Mouse (Mus musculus) stomach, embryonic 14.5 days (tissue): Measurements from ENCODE around the gene Slc22a14. TPM values are rescaled to one million over a fixed set of nuclear protein-coding genes. Genes with fewer than 3 reads are reported as not detected.

Experiments
- ATAC-seq: fragments of 200-750 bp; cut with Nextera tagmentation; 2 replicates; pipeline ENCODE4 v1.8.0; 2017; ENCODE audit warnings: low read depth, moderate TSS enrichment; ENCODE audit not compliant: insufficient number of reproducible peaks, insufficient read depth, low FRiP score
- H3K27ac ChIP-seq: fragments of 300-500 bp; sonication (generic); 2 replicates; pipeline ENCODE4 v1.5.1; 2014; ENCODE audit warnings: mild to moderate bottlenecking, low read length, moderate library complexity, mixed read lengths
- H3K27me3 ChIP-seq: fragments of 300-500 bp; sonication (generic); 2 replicates; pipeline ENCODE4 v1.6.1; 2014; ENCODE audit warnings: low read length, control low read depth, mixed read lengths; ENCODE audit not compliant: control insufficient read depth, insufficient read depth
- H3K36me3 ChIP-seq: fragments of 300-500 bp; sonication (generic); 2 replicates; pipeline ENCODE4 v1.6.1; 2014; ENCODE audit warnings: mild to moderate bottlenecking, control low read depth, low read length, moderate library complexity, mixed read lengths; ENCODE audit not compliant: control insufficient read depth, insufficient read depth
- H3K4me1 ChIP-seq: fragments of 300-500 bp; sonication (generic); 2 replicates; pipeline ENCODE4 v1.6.1; 2014; ENCODE audit warnings: low read length, control low read depth, mixed read lengths; ENCODE audit not compliant: control insufficient read depth, insufficient read depth
- H3K4me2 ChIP-seq: fragments of 300-500 bp; sonication (generic); replicated peaks from 2 replicates; pipeline ENCODE4 v1.6.1; 2014; ENCODE audit warnings: low read depth, low read length, control low read depth
- H3K4me3 ChIP-seq: fragments of 300-500 bp; sonication (generic); 2 replicates; pipeline ENCODE4 v1.5.1; 2014; ENCODE audit warnings: low read depth, low read length, control low read depth
- H3K9ac ChIP-seq: fragments of 300-500 bp; sonication (generic); replicated peaks from 2 replicates; pipeline ENCODE4 v1.6.1; 2014; ENCODE audit warnings: low read depth, mild to moderate bottlenecking, control low read depth, low read length, moderate library complexity, mixed read lengths
- H3K9me3 ChIP-seq: fragments of 300-500 bp; sonication (generic); 2 replicates; pipeline ENCODE4 v1.6.1; 2016; ENCODE audit warnings: low read depth, low read length, control low read depth; ENCODE audit not compliant: control insufficient read depth
- WGBS: fragments of 180-500 bp; shearing (Covaris S2); extraction: QIAGEN DNeasy Blood & Tissue Kit; methylation state at CpG from one replicate; pipeline ENCODE4 v1.1.7; 2014; 5-methylcytosine and 5-hydroxymethylcytosine counted together
- polyA plus RNA-seq: library from polyadenylated mRNA; unstranded; fragments of >200 nt; fragmentation: Nextera tagmentation; extraction: Ambion mirVana; gene quantifications from 2 replicates; pipeline ENCODE4 v1.2.1, GENCODE M21; 2014

Gene Slc22a14
- polyA plus RNA-seq, 1 experiment from 2014 or later, result not detected

- no peak overlapping the region for H3K4me2 ChIP-seq
- 92% methylated on average over 3 of the region's 3 CpGs for WGBS
Measured at GRCm38 (mm10) chr9:119338350-119338749, 27.0 kb downstream of the Slc22a14 start.

GRCm38 (mm10) chr9:119337842-119338241, 27.5 kb downstream of the Slc22a14 start:
- Histone ChIP-seq H3K4me2 (no peak overlapping the region), H3K27ac (no peak overlapping the region), H3K9ac (no peak overlapping the region), H3K36me3 (peaks cover 10% of the 10 kb centered on the region; the same call in 1 of the 2 replicates), H3K4me1 (peaks cover 19% of the 10 kb centered on the region), H3K27me3 (no peaks in the 10 kb centered on the region), H3K4me3 (no peak overlapping the region), H3K9me3 (no peaks in the 10 kb centered on the region)
- 94% methylated on average over 14 of the region's 14 CpGs for WGBS
- ATAC-seq, result no peak

More at GRCm38 (mm10) chr9:119338350-119338749, 27.0 kb downstream of the Slc22a14 start:
- Histone ChIP-seq H3K9me3 (no peaks in the 10 kb centered on the region), H3K36me3 (peaks cover 12% of the 10 kb centered on the region), H3K27me3 (no peaks in the 10 kb centered on the region), H3K27ac (no peak overlapping the region), H3K9ac (no peak overlapping the region), H3K4me1 (peaks cover 19% of the 10 kb centered on the region), H3K4me3 (no peak overlapping the region)
- no peak for ATAC-seq

- Histone ChIP-seq H3K4me2 (no peak overlapping the region), H3K9ac (no peak overlapping the region), H3K36me3 (peaks cover 10% of the 10 kb centered on the region; the same call in 1 of the 2 replicates), H3K4me1 (0 out of 2 replicates have a peak, but pooled peaks cover 13% of the 10 kb centered on the region), H3K9me3 (no peaks in the 10 kb centered on the region), H3K4me3 (no peak overlapping the region), H3K27ac (no peak overlapping the region), H3K27me3 (no peaks in the 10 kb centered on the region)
- ATAC-seq, result no peak
- WGBS, result 75% methylated on average over 4 of the region's 4 CpGs
Measured at GRCm38 (mm10) chr9:119335571-119335970, 29.8 kb downstream of the Slc22a14 start.

- H3K9ac ChIP-seq, result no peak overlapping the region
- no peak overlapping the region for H3K27ac ChIP-seq
- H3K4me3 ChIP-seq, result no peak overlapping the region
- no peak overlapping the region for H3K4me2 ChIP-seq
- no peaks in the 10 kb centered on the region for H3K27me3 ChIP-seq
- H3K4me1 ChIP-seq, result 0 out of 2 replicates have a peak, but pooled peaks cover 8% of the 10 kb centered on the region
- WGBS, result 89% methylated on average over 2 of the region's 2 CpGs
- no peaks in the 10 kb centered on the region for H3K9me3 ChIP-seq
- peaks cover 10% of the 10 kb centered on the region; the same call in 1 of the 2 replicates for H3K36me3 ChIP-seq
- no peak for ATAC-seq
Measured at GRCm38 (mm10) chr9:119334834-119335233, 30.5 kb downstream of the Slc22a14 start.

GRCm38 (mm10) chr9:119334324-119334723, 31.0 kb downstream of the Slc22a14 start:
- ATAC-seq, result no peak
- Histone ChIP-seq H3K36me3 (peaks cover 10% of the 10 kb centered on the region; the same call in 1 of the 2 replicates), H3K27me3 (no peaks in the 10 kb centered on the region), H3K27ac (no peak overlapping the region), H3K4me2 (no peak overlapping the region), H3K4me1 (0 out of 2 replicates have a peak, but pooled peaks cover 6% of the 10 kb centered on the region), H3K4me3 (no peak overlapping the region), H3K9me3 (no peaks in the 10 kb centered on the region), H3K9ac (0 out of 2 replicates have a peak overlapping the region, but pooled peaks have one; percentile 14)
- WGBS, result 44% methylated on average over 10 of the region's 10 CpGs

- no peak overlapping the region for H3K9ac ChIP-seq
- no peak overlapping the region for H3K4me3 ChIP-seq
- no peaks in the 10 kb centered on the region for H3K27me3 ChIP-seq
- 87% methylated on average over 15 of the region's 15 CpGs for WGBS
- no peaks in the 10 kb centered on the region for H3K9me3 ChIP-seq
- H3K27ac ChIP-seq, result no peak overlapping the region
- H3K4me2 ChIP-seq, result no peak overlapping the region
- 0 out of 2 replicates have a peak, but pooled peaks cover 3% of the 10 kb centered on the region for H3K4me1 ChIP-seq
- ATAC-seq, result no peak
- H3K36me3 ChIP-seq, result no peaks in the 10 kb centered on the region
Measured at GRCm38 (mm10) chr9:119330186-119330963, 35.0 kb downstream of the Slc22a14 start.

- Histone ChIP-seq H3K4me3 (no peak overlapping the region), H3K9me3 (no peaks in the 10 kb centered on the region), H3K27me3 (no peaks in the 10 kb centered on the region), H3K4me1 (no peaks in the 10 kb centered on the region), H3K4me2 (no peak overlapping the region), H3K36me3 (no peaks in the 10 kb centered on the region), H3K27ac (no peak overlapping the region), H3K9ac (no peak overlapping the region)
- WGBS, result 79% methylated on average over 3 of the region's 3 CpGs
- ATAC-seq, result no peak
Measured at GRCm38 (mm10) chr9:119328488-119328887, 36.9 kb downstream of the Slc22a14 start.

- Histone ChIP-seq H3K36me3 (no peaks in the 10 kb centered on the region), H3K4me1 (peaks cover 5% of the 10 kb centered on the region; the same call in 1 of the 2 replicates), H3K4me2 (no peak overlapping the region), H3K9me3 (no peaks in the 10 kb centered on the region), H3K27me3 (no peaks in the 10 kb centered on the region), H3K27ac (no peak overlapping the region), H3K9ac (no peak overlapping the region), H3K4me3 (no peak overlapping the region)
- ATAC-seq, result no peak
- WGBS, result 71% methylated on average over 1 of the region's 1 CpGs
Measured at GRCm38 (mm10) chr9:119324130-119324529, 41.2 kb downstream of the Slc22a14 start.
